In the genomic region with DNA sequence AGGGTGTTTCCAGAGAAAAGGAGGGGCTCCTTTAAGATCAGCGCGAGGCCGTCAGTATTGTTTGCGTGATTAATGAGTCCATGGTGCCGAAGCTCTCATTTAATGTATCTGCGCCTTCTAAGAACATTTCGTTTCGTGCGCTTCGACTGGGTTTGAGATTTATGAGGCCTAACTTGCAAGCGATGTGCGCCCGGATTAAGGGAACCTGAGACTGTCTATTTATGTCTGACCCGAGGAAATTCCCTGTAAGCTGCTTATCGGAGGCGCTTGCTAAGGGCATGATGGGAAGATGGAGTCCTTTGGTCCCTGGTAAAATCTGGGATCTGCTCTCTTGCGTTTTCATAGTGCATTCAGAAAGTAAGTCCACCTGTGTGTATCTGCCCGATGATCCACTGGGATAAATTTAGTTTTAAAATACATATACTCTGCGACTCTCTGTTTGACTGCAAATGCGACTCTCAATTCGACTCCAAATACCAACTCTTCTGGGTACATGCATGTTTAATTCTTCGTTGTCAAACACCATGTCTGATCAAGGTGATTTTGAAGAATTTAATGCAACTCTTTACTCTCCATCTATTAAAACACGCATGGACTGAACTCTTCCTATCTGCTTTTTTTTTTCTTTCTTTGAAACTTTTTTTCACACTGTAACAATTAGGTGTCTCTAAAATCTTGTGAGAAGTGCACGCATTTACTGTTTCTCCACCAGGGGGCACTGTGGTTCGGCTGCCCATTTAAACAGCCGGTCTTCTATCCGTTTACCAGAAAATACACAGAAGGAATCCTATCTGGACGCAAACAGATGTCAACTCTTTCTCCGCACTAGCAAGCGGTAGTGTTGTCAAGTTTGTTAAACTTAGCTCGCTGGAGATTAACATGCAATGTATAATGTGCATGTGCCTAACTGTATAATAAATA, we compare ENCODE assay signal across 9 mouse cellular contexts.
DNase-seq lines count a peak whose midpoint lies in the region; ATAC-seq lines count a peak whose summit lies in the region.
"Had no signal": no experiment of that assay in that cellular context is flagged by ENCODE, and none has a peak within 500 bp of the region (broad histone marks: within the 10 kb centered on the region; RNA-seq: fewer than 3 reads in every experiment).

No protein-coding gene starts in this region.

- peak; percentile 70 for DNase-seq in midbrain, embryonic 10.5 days (ENCODE audit: low spot score)
- peak; percentile 84 for DNase-seq in cerebellum, adult 9-10 months
- DNase-seq in gastrocnemius, postnatal 25 days = peak; percentile 33
- DNase-seq in limb, embryonic 11.5 days (ENCODE audit: low spot score) = peak; percentile 87
- DNase-seq in testis, postnatal 14 days (ENCODE audit: low spot score) = peak; percentile 55

- H3K4me2 ChIP-seq in midbrain, embryonic 16.5 days (ENCODE audit: low read length) = no peak overlapping the region
- H3K4me2 ChIP-seq in kidney, embryonic 14.5 days (replicated peaks; ENCODE audit: low read depth, low read length) = peak overlapping the region; percentile 29
- H3K4me2 ChIP-seq in limb, embryonic 11.5 days (ENCODE audit: low read depth, severe bottlenecking) = no peak overlapping the region
- peak overlapping the region; percentile 44 for H3K4me2 ChIP-seq in neural tube, embryonic 15.5 days
- H3K4me2 ChIP-seq: stomach, embryonic 15.5 days had no signal

- no peak overlapping the region for H3K4me3 ChIP-seq in midbrain, embryonic 10.5 days
- no peak overlapping the region for H3K4me3 ChIP-seq in midbrain, embryonic 16.5 days (ENCODE audit: low read depth, low read length)
- H3K4me3 ChIP-seq in kidney, embryonic 14.5 days (ENCODE audit: low read length) = peak overlapping the region; percentile 15; the same call in 1 of the 2 replicates
- no peak overlapping the region for H3K4me3 ChIP-seq in limb, embryonic 11.5 days (ENCODE audit: low read depth, low read length)
- 0 out of 2 replicates have a peak overlapping the region, but pooled peaks have one; percentile 12 for H3K4me3 ChIP-seq in neural tube, embryonic 15.5 days (replicated peaks)
- H3K4me3 ChIP-seq: stomach, embryonic 15.5 days had no signal

- no peaks in the 10 kb centered on the region for H3K9me3 ChIP-seq in midbrain, embryonic 10.5 days (replicated peaks)
- H3K9me3 ChIP-seq in midbrain, embryonic 16.5 days (replicated peaks; ENCODE audit: control insufficient read depth, low read length, poor library complexity, severe bottlenecking) = no peaks in the 10 kb centered on the region
- H3K9me3 ChIP-seq in kidney, embryonic 14.5 days (ENCODE audit: control insufficient read depth, low read length) = no peaks in the 10 kb centered on the region
- no peaks in the 10 kb centered on the region for H3K9me3 ChIP-seq in limb, embryonic 11.5 days (ENCODE audit: control insufficient read depth, low read length)
- H3K9me3 ChIP-seq in neural tube, embryonic 15.5 days (replicated peaks) = no peaks in the 10 kb centered on the region
- H3K9me3 ChIP-seq: stomach, embryonic 15.5 days had no signal

- ATAC-seq in midbrain, embryonic 16.5 days = no peak
- no peak for ATAC-seq in kidney, embryonic 14.5 days (ENCODE audit: low FRiP score, low TSS enrichment)
- ATAC-seq in limb, embryonic 11.5 days (ENCODE audit: insufficient number of reproducible peaks, low FRiP score, low TSS enrichment, low read depth) = no peak; the same call in 1 of the 2 replicates
- ATAC-seq in neural tube, embryonic 15.5 days (ENCODE audit: low FRiP score) = no peak

- no peaks in the 10 kb centered on the region for H3K27me3 ChIP-seq in midbrain, embryonic 10.5 days (ENCODE audit: low read depth, poor library complexity, severe bottlenecking)
- H3K27me3 ChIP-seq in midbrain, embryonic 16.5 days (ENCODE audit: control insufficient read depth, insufficient read depth, low read depth, low read length) = peaks cover 3% of the 10 kb centered on the region
- H3K27me3 ChIP-seq in kidney, embryonic 14.5 days (ENCODE audit: control insufficient read depth, insufficient read depth, low read length) = no peaks in the 10 kb centered on the region
- H3K27me3 ChIP-seq in limb, embryonic 11.5 days (ENCODE audit: control insufficient read depth, insufficient read depth, low read length) = no peaks in the 10 kb centered on the region
- no peaks in the 10 kb centered on the region for H3K27me3 ChIP-seq in neural tube, embryonic 15.5 days (replicated peaks)
- H3K27me3 ChIP-seq: stomach, embryonic 15.5 days had no signal

- H3K9ac ChIP-seq in midbrain, embryonic 16.5 days (ENCODE audit: low read depth, low read length) = no peak overlapping the region
- H3K9ac ChIP-seq in kidney, embryonic 14.5 days (ENCODE audit: low read depth, low read length) = no peak overlapping the region
- H3K9ac ChIP-seq in limb, embryonic 11.5 days (ENCODE audit: low read length) = no peak overlapping the region
- 0 out of 2 replicates have a peak overlapping the region, but pooled peaks have one; percentile 23 for H3K9ac ChIP-seq in neural tube, embryonic 15.5 days (replicated peaks)
- H3K9ac ChIP-seq: stomach, embryonic 15.5 days had no signal

- H3K36me3 ChIP-seq in midbrain, embryonic 10.5 days = no peaks in the 10 kb centered on the region
- H3K36me3 ChIP-seq in midbrain, embryonic 16.5 days (ENCODE audit: control insufficient read depth, insufficient read depth, low read length) = no peaks in the 10 kb centered on the region
- H3K36me3 ChIP-seq in kidney, embryonic 14.5 days (ENCODE audit: control insufficient read depth, insufficient read depth, low read length) = no peaks in the 10 kb centered on the region
- no peaks in the 10 kb centered on the region for H3K36me3 ChIP-seq in limb, embryonic 11.5 days (ENCODE audit: control insufficient read depth, insufficient read depth, low read length)
- H3K36me3 ChIP-seq in neural tube, embryonic 15.5 days = no peaks in the 10 kb centered on the region
- H3K36me3 ChIP-seq: stomach, embryonic 15.5 days had no signal

- no peak overlapping the region for H3K27ac ChIP-seq in midbrain, embryonic 10.5 days (replicated peaks)
- H3K27ac ChIP-seq in midbrain, embryonic 16.5 days (ENCODE audit: low read length) = no peak overlapping the region
- H3K27ac ChIP-seq in kidney, embryonic 14.5 days (ENCODE audit: low read depth, low read length) = no peak overlapping the region
- H3K27ac ChIP-seq in limb, embryonic 11.5 days (replicated peaks; ENCODE audit: low read depth, low read length) = no peak overlapping the region
- H3K27ac ChIP-seq in neural tube, embryonic 15.5 days (replicated peaks) = no peak overlapping the region

- WGBS in midbrain, embryonic 10.5 days = 58% methylated on average over 31 of the region's 31 CpGs
- WGBS in midbrain, embryonic 16.5 days = 46% methylated on average over 31 of the region's 31 CpGs
- 24% methylated on average over 31 of the region's 31 CpGs for WGBS in kidney, embryonic 14.5 days
- WGBS in limb, embryonic 11.5 days = 41% methylated on average over 31 of the region's 31 CpGs
- 23% methylated on average over 31 of the region's 31 CpGs for WGBS in neural tube, embryonic 15.5 days

- peaks cover 45% of the 10 kb centered on the region for H3K4me1 ChIP-seq in midbrain, embryonic 10.5 days
- H3K4me1 ChIP-seq in midbrain, embryonic 16.5 days (ENCODE audit: control insufficient read depth, insufficient read depth, low read length) = peaks cover 3% of the 10 kb centered on the region; the same call in 1 of the 2 replicates
- peaks cover 34% of the 10 kb centered on the region for H3K4me1 ChIP-seq in kidney, embryonic 14.5 days (ENCODE audit: control insufficient read depth, insufficient read depth, low read length)
- peaks cover 7% of the 10 kb centered on the region; the same call in 1 of the 2 replicates for H3K4me1 ChIP-seq in limb, embryonic 11.5 days (ENCODE audit: control insufficient read depth, insufficient read depth, low read length)
- peaks cover 38% of the 10 kb centered on the region for H3K4me1 ChIP-seq in neural tube, embryonic 15.5 days

Comparison
In these comparisons a context has a peak if more than half of its experiments do, and no peak if none do; other contexts are left out.
1. DNase-seq: peak in every context shown above with its lines; median percentile 87 in limb, embryonic 11.5 days; 84 in cerebellum, adult 9-10 months; 70 in midbrain, embryonic 10.5 days; 55 in testis, postnatal 14 days; 33 in gastrocnemius, postnatal 25 days.
2. H3K4me3 ChIP-seq: peak in kidney, embryonic 14.5 days (single experiment) and neural tube, embryonic 15.5 days (single experiment); none in midbrain, embryonic 10.5 days (single experiment), midbrain, embryonic 16.5 days (single experiment) and limb, embryonic 11.5 days (single experiment).
3. H3K4me2 ChIP-seq: peak in kidney, embryonic 14.5 days (single experiment) and neural tube, embryonic 15.5 days (single experiment); none in midbrain, embryonic 16.5 days (single experiment) and limb, embryonic 11.5 days (single experiment).